Mouse (Mus musculus): ENCODE results near the gene Map2k5.

GRCm38 (mm10) chr9:63234356-63234755, 143.3 kb downstream of the Map2k5 start:
- TF ChIP-seq CTCF (IDR thresholded peaks at IDR 0.05; ENCODE audit: insufficient read depth, low read length): no peak
- TF ChIP-seq POLR2A (IDR thresholded peaks at IDR 0.05; ENCODE audit: borderline replicate concordance, extremely low read depth, low read depth, low read length): no peak

Data from lung, adult 2 months (tissue).